Mouse (Mus musculus): Measurements from ENCODE around the gene Carmil1. TPM values are rescaled to one million over a fixed set of nuclear protein-coding genes. Genes with fewer than 3 reads are reported as not detected.

The Carmil1 gene
- total RNA-seq, 2 experiments from 2014 or later, result 40.5 to 49.9 TPM

DNA sequence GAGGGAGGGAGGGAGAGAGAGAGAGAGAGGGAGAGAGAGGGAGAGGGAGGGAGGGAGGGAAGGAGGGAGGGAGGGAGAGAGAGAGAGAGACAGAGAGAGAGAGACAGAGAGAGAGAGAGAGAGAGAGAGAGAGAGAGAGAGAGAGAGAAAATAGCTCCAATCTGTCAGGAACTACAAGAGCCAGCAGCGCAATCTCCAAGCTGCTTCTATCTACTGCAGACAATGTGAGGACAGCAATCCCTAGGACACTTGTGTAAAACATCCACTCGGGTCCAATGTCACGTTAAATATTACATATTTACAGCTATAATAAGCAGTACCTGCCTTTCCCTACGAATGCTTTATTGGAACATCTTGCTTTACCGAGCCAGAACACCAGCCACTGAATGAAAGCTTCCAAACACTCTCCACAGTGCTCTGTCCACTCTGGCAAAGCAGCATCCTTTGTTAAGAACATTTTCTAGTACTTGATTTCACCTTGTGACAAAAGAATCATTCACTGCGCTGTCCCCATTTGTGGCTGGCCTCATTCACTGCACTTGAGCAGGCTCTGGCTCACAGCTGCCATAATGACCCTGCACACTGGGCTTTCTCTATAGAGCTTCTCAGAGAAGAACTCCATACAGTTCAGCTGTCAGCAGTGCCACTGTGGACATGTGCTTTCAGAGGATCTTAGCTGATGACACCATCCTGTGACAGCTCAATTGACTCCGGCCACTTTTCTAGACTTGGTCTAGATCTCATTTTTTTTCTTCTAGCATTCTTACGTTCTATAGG, 57.0 kb downstream of the Carmil1 start:
- DNase-seq (ENCODE audit: extremely low spot score in 1 of 2, low spot score in 1 of 2), result no peak

DNA sequence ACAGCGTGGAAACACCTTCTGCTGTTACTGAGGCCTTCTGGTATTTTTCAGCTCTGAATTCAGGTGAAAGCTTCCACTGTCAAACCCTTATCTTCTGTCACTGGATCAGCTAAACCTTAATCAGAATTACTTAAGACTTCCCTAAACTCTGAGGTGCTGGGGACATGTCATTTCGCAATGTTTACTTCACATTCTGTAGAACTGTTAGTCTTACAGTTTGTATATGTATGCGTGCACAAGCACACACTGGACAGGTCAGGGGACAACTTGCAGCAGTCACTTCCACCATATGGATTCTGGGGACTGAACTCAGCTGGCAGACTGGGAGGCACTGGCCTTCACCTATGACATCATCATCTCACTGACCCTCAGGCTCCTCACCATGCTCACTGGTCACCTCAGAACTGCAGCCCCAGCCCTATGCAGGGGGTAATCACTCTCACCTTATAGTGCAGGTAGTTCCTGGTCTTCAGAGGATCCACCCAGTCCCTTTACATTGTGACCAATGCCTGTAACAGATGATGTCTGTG, 60.1 kb downstream of the Carmil1 start:
- no peak for DNase-seq (ENCODE audit: extremely low spot score in 1 of 2, low spot score in 1 of 2)

DNA sequence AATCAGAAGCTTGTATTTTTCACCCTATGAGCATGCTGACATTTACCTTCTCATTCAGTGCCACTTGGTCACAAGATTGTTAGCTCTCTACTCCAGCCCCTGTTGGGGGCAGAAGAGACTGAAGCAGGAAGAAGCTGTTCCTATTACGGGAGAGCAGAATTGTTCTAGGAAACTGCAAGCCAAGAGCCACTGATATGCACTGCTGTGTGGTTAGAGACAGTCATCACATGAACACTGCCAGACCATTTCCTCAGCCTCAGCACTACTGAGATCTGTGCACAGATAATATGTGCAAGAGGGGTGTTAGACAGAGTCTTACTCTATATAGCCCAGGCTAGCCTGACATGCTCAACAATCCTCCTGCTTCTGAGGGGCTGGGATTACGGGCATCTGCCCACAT, 69.4 kb downstream of the Carmil1 start:
- no peak for DNase-seq (ENCODE audit: extremely low spot score in 1 of 2, low spot score in 1 of 2)

DNA sequence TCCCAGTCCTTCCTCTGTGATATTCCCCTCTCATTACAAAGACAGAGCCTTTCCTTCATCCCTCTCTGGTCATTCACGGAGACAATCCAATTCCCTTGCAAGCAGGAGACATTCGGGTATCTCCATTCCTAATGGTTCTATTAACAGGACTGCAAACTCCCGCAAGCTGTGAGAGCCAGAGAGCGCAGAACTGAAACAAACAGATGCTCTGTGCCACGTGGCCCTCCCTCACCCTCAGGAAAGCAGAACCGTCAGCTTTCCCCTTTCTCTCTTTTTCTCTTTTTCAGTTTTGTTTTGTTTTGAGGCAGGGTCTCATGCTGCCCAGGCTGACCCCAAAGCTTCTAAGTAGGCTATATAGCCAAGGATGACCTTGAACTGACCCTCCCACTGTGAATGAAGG, 74.5 kb downstream of the Carmil1 start:
- peak in 1 of 2 experiments; percentile 28 for DNase-seq (ENCODE audit: extremely low spot score in 1 of 2, low spot score in 1 of 2)

DNA sequence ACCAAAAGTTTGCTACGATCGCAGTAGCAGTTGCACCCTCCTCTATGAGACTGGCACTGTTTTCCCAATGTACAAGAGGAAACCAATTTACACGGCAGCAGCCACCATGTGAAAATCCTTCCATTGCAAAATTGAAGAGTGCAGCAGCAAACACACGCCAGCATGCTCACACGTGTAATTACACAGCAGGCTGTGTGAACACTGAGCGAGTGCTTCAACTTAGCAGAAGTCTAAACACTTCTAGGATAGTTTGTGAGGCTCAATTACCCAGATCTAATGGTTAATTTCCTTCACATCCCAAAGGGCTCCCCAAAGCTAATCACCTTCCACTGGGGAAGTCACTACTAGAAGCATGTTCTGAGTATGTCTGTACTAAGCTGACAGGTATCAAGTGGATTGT, 78.3 kb downstream of the Carmil1 start:
- DNase-seq (ENCODE audit: extremely low spot score in 1 of 2, low spot score in 1 of 2), result no peak

DNA sequence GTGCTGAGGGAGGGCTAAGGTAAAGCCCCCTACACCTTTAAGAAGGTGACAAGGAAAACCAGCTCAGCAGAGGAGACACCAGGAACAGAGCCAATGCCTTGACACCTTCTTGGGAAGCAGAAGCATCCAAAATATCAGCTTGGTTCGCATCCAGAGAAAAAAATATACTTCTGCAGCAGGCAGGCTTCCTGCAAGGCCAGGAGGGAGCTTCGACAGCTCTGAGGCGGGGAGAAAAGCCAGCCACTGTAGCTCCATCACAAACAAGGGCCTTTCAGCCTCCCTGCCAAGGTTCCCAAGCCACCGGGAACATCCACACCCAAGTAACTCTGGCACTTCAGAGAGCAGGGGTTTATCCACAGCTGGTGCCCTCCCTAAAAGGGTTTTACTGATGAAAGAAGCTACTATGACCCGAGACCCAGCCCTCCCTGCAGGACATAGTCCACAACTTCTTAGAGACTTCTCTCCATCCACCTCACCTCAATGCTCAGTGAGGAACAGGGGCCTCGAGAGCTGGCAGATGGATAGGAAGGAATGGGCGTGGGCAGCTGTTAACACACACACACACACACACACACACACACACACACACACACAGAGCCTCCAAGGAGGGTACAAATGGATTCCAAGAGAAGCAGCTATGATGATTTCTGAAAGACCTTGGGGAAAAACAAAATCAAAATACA, 80.6 kb downstream of the Carmil1 start:
- peak in 1 of 2 experiments; percentile 22 for DNase-seq (ENCODE audit: extremely low spot score in 1 of 2, low spot score in 1 of 2)

DNA sequence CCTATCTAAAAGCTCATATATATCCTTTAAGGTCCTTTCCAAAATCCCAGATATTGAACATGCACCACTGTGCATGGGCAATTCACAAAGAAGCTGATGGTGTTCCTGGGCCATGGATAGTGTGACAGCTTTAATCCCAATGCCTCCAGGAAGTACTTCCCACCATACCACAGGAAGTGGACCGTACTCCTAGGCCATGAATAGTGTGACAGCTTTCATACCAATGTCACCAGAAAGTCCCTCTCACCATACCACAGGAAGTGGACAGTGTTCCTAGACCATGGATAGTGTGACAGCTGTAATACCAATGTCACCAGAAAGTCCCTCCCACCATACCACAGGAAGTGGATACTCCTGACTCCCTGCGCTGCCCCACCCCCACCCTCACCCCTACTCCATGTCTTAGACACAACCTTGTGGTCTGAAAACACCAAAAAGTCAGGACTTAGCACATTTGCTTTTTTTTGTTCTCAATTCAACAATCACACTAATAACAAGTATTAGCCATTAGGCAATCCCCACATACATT, 82.1 kb downstream of the Carmil1 start:
- no peak for DNase-seq (ENCODE audit: extremely low spot score in 1 of 2, low spot score in 1 of 2)

DNA sequence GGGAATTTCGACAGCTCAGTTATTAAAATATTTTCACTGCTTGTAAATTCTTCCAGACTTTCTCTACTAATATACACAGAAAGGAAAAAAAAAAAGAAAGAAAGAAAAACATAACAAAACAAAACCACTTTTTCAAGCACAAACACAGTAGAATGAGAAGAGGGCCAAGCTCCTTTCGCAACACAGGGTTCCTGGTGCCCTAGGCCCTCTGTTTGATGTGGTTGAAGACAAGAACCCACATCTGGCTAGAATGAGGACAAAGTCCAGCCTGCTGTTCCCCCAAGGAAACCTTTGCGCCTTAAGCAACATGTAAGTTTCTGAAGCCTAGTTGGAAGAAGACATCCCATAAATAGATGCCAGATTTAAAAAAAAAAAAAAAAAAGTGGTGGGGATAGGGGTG, 85.2 kb downstream of the Carmil1 start:
- no peak for DNase-seq (ENCODE audit: extremely low spot score in 1 of 2, low spot score in 1 of 2)

DNA sequence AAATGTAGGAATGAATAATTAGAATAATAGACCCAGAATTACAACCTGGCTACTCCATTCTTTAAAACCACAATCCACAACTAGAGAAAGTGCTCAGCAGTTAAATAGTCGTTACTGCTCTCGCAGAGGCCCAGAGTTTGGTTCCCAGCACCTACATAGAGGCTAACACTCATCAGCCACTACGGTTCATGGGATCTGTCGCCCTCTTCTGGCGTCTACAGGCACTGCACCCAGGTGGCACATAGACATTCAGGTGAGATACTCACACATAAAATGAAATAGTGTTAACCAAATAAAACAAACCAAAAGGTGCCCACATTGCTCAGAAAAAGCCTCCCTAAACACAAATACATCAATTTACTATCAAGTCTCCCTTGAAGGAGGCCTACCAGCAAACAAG, 86.6 kb downstream of the Carmil1 start:
- no peak for DNase-seq (ENCODE audit: extremely low spot score in 1 of 2, low spot score in 1 of 2)

DNA sequence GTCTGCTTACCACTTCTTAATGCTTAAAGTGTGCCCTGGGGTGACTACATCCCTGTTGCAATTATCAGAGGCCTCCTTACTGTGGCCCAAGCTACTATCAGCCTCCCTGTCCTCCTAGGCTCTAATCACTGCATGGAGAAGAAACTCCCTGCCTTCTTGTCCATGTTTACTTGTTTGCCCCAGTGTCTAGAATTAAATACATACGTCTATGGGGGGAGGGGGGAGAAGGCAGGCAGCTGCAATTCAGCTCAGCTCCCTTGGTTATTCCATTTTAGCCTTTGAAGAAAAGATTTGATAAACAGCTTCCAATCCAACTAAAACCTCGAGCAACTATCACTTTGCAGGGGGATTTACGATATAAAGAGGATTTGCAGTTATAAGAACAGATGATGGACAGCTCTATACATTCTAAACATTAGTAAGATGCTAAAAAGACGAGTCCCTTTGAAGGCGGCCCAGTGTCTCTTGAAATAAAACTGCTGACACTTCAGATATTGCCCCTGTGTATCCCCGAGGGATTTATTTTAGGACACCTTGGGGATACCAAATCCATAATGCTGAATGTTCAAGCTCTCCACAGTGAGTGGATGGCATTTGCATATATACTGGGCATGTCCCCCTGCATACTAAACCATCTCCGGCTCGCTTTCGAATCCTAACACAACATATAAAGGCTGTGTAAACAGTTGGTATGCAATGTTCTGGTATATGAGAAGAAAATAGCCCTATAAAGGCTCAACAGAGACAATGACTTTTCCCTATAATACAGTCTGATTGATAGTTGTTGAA, 89.5 kb downstream of the Carmil1 start:
- DNase-seq (ENCODE audit: extremely low spot score in 1 of 2, low spot score in 1 of 2), result no peak

DNA sequence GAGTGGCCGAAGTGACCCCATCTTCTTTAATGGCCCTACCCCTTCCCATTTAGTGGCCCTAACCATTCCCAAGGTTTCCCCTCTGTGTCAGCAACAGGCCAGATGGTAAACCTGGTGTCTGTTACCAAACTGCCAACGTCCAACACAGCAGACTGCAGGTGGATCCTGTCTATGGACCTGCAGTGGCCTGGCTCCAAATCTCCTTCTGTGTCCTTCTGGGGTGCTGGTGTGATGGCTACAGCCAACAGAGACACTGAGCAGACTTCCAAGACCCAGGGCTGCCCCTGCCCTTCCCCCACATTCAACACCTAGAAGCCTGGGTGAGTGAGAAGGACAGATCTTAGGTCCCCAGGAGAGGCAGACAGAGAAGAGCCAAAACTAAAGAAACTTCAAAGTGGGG, 93.6 kb downstream of the Carmil1 start:
- DNase-seq (ENCODE audit: extremely low spot score in 1 of 2, low spot score in 1 of 2), result no peak

DNA sequence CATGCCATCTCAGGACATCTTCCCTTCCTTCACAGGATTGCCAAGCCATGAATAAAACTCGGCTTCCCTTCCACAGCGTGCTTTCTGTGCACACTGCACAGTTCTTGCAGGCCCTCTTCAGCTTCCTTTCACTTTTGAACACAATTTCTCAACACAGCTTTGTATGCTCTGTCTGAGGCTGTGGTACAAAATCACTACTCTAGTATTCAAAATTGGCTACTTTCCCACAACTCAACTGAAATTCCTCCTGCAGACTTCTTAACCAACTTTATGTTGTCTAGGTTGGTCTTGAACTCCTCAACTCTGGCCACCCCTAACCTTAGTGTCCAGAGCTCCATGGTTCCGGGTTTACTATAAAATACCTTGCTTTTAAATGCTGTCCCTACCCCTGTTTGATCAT, 95.0 kb downstream of the Carmil1 start:
- no peak for DNase-seq (ENCODE audit: extremely low spot score in 1 of 2, low spot score in 1 of 2)

DNA sequence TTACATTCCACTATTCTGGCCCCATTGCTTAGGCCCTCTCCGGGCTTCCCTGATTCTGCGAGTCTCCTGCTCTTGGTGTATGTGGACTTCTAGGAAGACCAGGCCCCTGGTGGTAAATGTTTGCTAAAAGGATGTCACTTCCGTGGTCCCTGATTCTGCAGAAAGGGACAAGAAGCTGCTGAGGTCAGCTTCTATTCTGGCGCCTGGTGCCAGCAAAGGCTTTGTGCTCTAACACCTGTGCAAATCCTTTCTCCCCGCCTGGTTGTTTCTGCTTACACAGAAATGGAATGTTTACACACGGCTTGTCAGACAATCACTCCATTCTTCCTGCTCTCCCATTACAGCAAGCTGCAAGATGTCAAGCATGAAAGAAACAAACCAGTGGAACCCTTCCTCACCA, 97.7 kb downstream of the Carmil1 start:
- DNase-seq (ENCODE audit: extremely low spot score in 1 of 2, low spot score in 1 of 2), result no peak

DNA sequence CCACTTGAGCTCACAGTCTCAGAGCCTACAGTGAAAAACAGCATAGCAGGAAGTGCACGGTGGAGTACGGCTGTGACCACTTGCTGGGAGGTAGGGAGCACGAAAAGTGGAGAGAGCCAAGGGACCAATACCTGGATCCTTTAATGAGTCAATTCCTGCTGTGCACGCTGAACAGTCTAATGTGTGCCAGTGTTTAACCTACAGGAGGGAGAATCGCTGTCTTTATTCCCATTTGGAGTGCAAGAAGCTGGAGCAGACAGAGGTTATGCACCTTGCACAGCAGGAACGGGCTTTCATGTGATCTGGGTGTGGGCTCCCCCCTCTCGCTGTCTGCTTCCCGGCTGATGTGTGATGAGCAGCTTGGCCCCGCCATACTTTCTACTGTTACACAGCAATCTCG, 101.1 kb downstream of the Carmil1 start:
- DNase-seq (ENCODE audit: extremely low spot score in 1 of 2, low spot score in 1 of 2), result no peak

DNA sequence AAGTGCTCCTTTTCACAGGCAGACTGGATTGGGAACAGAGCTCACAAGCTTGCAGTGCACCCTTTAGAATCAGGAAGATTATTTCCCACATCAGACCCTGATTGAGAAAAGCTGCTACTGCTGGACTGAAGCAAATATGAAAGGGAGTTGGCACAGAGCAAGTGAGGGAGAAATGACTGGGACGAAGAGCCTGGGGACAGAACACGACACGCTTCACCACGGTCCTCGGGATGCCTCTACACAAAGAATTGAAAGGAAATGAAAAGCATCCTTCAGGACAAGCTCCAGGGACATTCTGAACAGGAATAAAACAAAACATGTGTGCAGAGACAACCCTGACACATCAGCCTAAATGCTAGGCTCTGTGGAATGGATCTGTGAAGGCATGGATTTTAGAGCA, 103.0 kb downstream of the Carmil1 start:
- DNase-seq (ENCODE audit: extremely low spot score in 1 of 2, low spot score in 1 of 2), result no peak

DNA sequence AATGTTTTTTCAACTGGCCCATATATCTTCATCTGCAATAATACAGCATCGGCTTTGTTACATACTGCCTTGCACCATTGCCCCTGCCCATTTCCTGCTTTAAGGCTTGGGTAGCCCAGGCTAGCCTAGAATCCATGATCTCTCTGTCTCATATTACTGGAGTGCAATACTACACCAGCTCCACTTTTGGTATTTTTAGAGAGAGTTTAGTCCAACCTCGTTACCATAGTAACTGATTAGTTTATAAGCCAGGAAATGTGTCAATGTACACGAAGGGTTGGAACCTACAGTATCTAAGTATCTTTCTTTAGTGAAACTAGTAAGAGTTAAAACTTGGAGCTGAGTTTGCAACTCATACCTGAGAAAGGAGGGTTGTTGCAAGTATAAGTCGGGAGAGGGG, 103.8 kb downstream of the Carmil1 start:
- no peak for DNase-seq (ENCODE audit: extremely low spot score in 1 of 2, low spot score in 1 of 2)

DNA sequence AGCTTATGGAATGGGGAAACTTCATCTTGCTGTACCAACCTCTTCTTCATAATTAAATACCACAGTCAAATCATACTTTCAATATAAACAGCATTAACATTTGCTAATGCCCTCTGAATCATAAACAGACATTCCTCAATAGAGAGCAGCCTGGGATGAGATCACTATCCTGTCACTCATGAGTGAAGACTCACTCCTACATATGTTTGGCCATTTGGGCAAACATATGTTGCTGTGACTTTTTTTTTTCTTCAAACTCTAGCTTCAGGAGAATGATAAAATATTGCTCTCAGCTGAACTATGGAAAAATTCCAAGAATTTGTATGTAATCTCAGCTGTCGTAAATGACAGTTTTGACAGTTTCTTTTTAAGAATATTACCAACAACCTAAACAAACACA, 110.9 kb downstream of the Carmil1 start:
- no peak for DNase-seq (ENCODE audit: extremely low spot score in 1 of 2, low spot score in 1 of 2)

DNA sequence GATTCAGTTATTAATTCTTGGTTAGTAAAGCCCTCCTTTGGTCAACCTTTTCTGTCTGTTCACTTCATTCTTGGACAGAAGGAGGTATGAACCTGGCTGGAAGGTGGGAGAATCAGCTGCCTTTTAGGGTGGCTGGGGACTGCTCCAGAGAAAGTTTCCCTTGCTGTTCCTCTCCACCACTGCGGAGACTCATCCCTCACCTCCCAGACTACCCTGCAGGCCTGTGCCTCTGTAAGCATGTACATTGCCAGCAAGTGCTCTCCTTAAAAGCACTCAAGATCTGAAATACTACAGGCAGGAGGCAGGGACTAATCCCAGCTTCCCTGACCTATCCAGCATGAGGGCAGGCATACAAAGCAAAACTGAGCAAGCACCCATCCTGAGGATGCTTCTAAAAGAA, 117.2 kb downstream of the Carmil1 start:
- DNase-seq (ENCODE audit: extremely low spot score in 1 of 2, low spot score in 1 of 2), result no peak

DNA sequence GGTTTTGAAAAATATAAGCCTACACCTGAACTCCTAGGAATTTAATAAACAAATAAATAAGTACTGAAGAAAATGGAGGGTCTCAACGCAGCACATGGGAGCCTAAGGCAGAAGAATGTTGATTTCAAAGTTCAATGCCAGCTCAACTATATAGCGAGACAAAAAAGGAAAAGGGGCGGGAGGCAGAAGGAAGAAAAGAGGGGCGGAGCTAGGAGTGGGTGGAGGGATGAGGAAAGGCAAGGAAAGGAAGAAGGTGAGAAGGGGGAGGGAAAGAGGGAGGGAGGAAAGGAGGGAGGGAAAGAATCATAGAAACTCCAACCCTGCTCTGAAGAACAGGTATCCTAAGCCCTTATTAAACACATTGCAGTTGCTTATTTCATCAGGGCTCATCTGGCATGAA, 119.5 kb downstream of the Carmil1 start:
- no peak for DNase-seq (ENCODE audit: extremely low spot score in 1 of 2, low spot score in 1 of 2)

DNA sequence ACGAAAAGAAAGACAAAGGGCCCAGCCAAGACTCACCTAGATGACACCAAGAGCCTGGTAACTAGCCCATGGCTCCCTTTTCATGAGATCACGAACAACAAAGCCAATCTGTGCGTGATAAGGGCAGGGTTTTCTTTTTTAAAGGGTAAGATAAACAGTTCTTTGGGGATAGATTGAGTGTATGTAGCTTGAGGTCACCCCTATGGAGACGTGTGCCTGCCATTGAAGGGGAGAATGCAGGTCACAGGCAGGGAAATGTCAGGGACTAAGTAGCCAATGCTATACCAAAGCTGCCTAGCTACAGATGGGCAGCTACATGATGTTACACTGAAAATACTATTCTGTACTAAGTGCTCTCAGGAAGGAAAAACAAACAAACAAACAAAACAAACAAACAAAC, 120.6 kb downstream of the Carmil1 start:
- DNase-seq (ENCODE audit: extremely low spot score in 1 of 2, low spot score in 1 of 2), result no peak

Data from layer of hippocampus, postnatal 25 days (tissue).